Mouse (Mus musculus) retina, adult 2 months (tissue): Measurements from ENCODE around the gene Abl2.
"Not testable (repeated sequence)": the region's sequence is repeated elsewhere in the genome, so short reads cannot be mapped to it uniquely, and the experiment has no call there.

ENCODE experiments used
- DNase-seq: peaks from one replicate; pipeline ENCODE4 v3.0.0-alpha.2; 2012; ENCODE audit warnings: low read depth, low spot score

Abl2 gene

DNA sequence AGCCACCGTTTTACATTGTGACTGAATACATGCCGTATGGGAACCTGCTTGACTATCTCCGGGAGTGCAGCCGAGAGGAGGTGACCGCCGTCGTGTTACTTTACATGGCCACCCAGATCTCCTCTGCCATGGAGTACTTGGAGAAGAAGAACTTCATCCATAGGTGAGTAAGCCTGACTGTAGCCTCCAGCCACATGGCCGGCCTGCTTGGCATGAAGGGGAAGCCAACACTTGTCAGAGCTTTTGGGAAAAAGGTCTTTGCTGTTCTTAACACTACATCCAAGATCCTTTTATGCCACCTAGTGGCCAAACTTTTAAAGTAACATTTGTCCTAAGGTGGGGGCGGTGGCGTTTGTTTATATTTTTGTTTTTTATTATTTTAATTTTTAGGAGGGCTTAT is 74.5 kb downstream of the Abl2 start:
- peak; percentile 26 for DNase-seq

DNA sequence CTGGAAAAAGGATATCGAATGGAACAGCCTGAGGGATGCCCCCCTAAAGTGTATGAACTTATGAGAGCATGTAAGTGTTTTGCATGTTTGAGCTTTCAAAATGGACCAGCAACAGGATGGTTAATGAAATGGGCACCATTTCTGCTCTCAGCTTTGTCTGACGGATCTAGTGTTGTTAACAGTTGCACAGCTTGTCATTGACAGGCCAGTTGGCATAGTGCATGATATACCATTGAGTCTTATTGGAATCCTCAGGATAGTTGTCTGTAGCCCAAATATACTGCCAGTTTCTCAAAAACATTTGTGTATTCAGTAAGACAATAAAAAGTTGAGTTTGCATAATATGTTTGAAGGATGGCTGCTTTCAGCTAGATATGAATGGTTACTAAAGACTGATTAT is 76.6 kb downstream of the Abl2 start:
- DNase-seq, result no peak

DNA sequence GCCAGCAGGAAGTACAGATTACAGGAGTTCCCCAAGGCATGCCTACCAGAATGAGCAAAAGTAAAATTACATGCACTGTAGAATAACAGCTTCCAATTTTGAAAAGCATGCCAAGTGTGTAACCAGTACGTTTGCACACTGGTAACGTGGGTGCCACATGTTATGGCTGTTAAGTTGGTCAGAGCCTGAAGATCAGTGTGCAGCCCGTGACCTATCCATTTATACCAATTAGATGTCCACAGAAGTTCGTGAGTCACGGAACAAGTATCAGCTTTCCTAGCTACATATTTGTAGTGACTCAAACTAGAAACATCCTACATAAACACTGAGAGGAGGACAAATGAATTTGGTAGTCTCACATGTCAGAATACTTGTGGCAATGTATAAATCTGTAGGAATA is 80.9 kb downstream of the Abl2 start:
- no peak for DNase-seq

DNA sequence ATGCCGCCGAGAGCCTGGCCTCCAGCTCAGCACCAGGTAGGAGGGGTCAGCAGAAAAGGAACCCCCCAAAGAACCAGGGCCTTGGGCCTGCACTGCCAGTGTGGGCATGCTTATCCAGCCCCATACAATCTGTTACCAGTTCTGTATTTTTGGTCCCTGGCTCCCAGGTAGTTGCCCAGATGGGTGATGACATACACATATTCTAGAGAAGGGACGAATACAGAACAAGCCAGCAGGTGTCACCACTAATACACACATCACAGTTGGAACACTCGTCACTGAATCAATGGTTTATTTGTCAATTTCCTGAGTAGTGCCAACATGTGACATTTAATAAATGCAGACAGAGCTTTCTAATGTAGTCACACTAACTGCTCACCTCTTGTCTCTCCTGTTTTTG is 82.0 kb downstream of the Abl2 start:
- no peak for DNase-seq

DNA sequence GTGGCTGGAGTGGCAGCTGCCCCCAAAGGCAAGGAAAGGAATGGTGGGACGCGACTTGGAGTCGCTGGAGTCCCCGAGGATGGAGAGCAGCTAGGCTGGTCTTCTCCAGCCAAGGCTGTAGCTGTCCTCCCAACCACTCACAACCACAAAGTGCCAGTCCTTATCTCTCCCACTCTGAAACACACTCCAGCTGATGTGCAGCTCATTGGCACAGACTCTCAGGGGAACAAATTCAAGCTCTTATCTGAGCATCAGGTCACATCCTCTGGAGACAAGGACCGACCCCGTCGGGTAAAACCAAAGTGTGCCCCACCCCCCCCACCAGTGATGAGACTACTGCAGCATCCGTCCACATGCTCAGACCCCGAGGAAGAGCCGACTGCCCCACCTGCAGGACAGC is 83.2 kb downstream of the Abl2 start:
- no peak for DNase-seq

DNA sequence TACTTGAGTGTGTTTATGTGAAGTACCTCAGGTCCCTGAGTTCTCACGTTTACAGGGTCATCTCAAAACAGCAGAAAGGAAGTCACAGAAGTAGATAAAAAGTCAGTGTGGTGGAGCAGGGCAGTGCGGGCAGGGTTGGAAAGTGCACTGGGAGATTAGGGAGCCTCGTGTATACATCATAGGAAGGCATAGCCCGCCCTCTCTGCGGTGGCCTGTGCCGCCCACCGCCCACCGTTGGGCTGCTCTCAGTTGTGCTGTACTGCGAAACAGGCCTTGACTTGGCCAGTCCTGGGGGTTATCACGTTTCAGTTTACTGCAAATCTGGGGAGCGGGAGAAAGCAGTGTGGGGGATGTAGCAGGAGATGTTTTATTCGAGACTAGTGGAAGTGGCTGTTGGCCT is 84.2 kb downstream of the Abl2 start:
- no peak for DNase-seq

DNA sequence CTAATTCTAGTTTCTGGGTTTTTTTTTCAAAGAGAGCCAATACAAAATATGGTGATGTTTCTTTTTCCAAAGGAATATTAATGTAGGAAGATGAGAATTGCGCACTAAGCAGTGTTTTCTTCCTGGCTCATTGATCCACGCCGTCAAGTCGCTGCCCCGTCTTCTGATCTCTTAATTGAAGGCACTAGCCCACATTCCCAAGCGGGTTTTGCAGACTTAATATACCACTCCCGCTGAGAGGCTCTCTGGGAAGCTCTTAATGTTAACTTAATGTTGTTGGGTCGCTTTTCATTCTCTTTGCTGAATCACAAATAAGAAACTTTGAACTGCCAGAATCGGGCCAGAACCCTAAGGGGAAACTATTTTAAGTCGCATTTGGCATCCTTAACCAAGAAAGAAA is 85.5 kb downstream of the Abl2 start:
- DNase-seq, result no peak

DNA sequence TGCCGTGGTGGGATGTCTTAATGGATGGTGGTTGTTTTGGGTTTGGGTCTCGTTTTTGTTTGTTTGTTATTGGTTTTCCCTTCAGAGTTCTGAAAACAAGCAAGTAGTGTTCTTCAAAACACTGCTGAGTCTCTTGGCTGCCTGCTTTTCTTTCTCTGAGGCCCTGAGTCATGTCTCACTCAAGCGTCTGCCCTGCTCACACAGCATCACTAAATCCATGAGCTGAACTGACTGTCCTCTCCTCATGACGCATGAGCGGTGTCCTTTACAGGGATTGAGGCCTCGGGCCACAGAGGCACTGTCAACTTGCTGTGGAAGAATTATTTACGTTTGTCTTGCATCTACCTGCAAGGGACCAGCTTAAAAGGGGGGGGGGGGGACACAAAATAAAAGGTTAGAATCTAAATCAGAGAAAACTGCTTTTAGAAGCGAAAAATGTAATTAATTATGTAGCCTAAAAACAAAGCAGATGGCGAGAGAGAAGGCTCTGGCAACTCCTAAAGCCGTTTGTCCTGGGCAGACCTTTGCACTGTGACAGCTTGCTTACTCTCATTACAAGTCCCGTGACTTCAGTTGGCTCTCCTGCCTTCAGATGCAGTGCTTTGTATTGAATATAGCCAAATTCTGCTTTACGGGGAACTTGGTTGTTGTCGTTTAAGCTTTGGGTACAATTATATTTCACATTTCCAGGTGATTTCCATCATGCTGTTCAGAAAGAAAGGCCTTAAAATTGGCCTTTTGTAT is 86.4 kb downstream of the Abl2 start:
- peak; percentile 29 for DNase-seq

DNA sequence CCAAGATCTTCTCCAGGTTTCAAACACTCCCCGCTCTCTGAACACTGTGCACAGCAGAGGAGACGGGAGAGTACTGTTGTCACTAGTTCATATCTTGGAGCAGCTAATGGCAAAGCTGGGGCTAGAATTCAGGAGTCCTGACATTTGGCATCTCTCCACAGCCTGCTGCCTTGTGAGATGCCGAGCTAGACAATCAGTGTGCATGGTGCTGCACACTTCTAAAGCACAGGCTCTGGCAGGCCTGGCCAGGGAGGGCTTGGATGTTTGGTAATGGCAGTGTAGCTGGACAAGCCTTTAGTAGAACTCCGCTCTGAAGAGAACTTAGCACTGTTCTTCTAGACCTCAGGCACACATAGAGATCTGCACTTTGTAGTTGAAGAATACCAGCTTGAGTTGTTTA is 87.4 kb downstream of the Abl2 start:
- no peak for DNase-seq

DNA sequence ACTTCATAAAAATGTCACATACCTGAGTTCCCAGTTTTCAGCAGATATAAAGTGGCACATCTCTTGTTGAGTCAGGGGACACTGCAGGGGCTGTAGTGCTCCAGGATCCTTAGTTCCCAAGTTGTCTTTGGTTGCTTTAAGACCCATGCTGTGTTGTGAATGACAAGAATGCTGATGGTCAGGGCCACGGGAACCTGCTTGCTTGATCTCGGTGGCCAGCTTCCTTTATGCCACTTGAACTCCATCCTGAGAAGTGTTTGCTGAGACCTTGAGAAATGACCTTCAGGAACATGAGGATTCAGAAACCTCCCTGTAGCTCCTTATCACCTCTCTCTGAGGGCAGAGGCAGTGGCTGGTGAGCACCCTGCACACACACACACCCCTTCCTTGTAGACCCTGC is 90.1 kb downstream of the Abl2 start:
- DNase-seq, result no peak

DNA sequence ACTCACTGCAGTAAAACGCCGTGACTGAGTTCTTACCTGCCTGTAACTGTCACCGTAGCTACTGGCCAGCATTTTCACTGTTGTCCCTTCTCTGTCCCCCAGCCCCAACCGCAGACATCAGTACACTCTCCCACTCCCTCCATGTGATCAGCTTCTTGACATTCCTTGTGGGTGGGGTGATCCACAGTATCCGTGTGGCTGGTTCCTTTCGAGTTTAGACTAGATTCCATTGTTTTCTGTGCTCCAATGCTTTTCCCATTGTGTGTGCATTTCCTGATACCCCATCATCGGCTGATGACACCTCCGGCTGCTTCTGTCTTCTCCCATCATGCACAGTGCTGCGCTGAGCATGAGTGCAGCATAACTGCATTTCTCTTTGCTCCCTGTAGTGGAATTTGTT is 92.0 kb downstream of the Abl2 start:
- DNase-seq, result no peak

DNA sequence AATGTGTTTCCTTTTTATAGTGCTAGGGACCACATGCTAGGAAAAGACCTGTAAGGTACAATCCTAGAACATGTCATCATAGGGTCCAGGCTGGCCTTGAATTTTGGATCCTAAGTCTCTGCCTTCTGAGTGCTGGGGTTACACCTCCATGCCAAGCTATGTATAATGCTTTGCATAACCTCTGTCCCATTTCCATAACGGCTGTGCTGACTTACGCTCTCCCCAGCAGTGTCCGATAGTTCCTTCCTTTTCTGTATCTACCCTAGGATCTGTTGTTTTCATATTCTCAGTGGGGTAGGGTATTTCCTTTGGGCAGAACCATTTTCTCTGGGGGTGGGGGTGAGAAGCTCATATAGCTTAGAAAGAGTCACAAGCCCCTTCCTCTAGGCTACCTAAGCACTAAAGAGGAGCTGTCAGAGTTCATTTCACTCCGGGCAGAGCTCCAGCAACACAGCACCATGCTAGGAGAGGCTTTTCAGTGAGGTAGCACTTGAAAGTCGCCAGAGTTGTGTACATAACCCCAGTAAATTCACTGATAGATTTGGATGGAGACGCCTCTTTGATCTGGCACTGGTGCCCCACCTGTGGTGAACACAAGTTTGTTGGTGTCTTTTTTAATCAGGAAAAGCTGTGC is 93.7 kb downstream of the Abl2 start:
- DNase-seq, result no peak

DNA sequence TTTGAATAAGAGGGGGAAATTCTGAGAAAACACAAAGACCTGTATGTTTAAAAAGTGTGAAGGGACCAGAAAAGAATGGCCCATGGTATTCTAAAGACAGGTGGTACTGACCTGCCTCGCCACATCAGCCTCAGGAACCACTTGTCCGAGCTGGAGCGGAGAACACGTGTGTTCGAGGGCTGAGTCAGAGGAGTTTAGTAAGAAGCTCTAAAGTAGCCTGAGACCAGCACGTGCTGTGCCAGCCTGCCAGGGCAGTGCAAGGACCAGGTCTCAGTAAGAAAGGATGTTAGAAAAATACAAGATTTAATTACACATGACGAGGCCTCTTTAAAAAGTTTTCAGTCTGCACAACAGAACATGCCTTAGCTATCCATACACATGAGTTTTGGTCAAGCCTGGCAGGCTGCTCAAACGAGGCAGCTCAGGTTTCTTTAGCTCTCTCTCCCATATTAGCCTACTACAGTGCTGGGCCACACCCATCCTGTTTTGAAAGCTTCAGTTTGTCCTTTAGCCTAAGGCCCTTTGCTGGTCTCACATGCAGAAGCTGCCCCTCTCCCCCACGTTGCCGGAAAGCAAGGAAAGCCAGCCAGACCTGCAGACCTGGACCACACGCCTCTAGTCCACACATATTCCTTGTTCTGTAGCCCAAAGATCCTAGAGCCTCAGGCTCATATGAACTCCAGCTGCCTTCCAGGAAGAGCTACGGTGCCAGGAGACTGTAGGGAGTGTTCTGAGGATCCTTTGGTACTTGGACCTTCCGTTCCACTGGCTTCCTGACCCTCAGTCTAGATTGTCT is 96.3 kb downstream of the Abl2 start:
- no peak for DNase-seq

DNA sequence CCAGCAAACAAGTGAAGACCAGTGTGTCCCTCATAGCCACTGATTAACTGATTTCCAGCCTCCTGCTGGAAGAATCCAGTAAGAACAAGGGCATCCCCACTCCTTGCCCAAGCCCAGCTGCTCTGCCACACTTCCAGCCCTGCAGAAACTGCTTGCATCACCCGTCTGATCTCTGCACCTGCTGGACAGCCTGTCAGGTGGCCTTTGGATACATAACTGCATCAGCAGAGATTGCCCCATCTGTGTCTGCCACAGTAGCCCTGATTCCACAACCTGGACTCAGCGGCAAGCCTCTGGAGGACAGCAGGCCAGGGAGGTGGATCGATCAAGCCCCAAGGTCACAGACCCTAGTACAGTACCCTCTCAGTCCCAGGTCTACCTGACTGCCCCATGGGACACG is 98.9 kb downstream of the Abl2 start:
- DNase-seq, result no peak

DNA sequence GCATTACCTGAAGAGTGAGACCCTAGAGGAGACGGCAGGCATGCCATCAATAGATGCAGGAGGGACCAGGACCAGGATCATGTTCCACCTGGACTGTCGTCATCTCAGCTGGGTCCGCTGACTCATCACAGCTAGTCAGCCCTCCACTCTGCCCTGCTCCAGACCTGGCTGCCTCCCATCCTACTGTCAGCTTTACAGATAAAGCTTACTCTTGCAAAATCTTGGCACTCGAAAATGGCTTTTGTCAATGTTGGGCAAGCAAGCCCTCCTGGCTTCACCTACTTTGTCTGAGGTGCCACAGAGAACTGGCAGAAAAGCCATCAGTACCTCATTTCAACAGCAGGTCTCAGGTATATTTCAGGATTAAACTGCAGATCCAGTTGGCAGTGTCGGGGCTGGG is 100.1 kb downstream of the Abl2 start:
- DNase-seq, result no peak

DNA sequence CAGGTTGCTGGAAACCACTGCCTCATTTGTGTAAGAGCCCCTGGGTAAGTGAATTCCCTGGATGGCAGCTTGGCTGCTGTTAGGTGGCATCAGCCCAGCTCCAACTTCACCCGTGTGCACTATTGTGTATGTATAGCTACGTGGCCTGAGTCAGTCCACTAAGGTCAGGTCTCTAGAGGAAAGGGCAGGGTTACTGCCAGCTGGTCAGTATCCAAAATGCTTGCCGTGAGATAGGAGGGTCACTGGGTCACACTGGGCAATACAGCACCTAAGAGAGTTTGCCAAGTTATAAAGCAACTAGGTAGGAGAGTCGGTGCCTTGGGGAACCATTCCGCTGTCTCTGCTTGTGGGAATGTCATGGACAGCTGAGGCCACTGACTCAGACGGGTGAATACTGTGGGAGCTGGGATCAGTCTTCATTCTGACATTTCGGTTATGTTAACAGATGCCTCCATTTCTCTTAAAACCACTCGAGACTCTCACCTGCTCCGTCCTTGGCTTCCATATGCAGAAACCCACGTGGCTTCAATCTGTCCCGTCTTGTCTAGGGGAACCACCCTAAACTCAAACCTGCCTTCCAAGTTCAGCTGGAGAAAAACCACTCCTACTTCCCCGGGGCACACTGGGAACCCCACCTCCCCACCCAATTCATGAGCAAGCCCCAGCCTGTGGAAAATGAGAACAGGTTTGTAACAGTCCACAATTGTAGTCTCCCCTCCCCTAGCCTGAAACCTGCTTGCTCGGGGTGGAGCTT is 101.5 kb downstream of the Abl2 start:
- DNase-seq, result no peak

DNA sequence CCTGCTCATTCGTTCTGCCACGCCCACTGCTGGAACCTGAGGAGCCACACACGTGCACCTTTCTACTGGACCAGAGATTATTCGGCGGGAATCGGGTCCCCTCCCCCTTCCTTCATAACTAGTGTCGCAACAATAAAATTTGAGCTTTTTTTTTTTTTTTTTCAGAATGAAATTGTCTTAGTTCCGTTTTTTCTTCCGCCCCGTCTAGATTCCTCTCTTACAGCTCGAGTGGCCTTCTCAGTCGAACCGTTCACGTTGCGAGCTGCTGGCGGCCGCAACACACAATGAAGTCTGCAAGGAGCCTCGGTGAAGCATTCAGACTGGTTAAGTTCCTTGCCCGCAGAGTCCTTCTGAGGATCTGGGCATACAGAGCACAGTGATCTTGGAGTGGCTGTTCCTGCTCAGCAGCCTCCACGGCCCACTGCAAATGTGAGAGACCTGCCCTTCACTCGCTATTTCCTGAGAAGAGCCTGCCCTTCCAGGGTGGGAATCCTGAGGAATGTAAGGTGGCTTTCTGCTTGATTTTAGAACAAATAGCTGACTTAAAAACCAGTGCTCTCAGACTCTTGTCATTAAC is 102.2 kb downstream of the Abl2 start:
- not testable (repeated sequence) for DNase-seq

DNA sequence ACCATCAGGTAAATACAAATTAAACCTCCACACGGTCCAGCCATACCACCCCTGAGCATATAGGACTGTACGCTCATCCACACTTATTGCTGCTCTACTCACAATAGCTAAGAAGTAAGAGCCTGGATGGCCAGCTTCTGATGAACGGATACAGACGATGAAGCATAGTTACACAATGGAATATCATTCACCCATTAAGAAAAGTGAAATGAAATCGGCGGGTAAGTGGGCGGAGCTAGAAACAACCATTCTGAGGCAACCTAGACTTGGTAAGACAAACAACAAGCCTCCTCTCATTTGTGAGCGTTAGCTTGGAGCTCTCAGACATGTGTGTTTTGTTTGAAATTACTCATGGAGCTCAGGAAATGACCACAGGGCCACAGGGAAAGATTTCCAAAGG is 107.2 kb downstream of the Abl2 start:
- DNase-seq, result no peak

DNA sequence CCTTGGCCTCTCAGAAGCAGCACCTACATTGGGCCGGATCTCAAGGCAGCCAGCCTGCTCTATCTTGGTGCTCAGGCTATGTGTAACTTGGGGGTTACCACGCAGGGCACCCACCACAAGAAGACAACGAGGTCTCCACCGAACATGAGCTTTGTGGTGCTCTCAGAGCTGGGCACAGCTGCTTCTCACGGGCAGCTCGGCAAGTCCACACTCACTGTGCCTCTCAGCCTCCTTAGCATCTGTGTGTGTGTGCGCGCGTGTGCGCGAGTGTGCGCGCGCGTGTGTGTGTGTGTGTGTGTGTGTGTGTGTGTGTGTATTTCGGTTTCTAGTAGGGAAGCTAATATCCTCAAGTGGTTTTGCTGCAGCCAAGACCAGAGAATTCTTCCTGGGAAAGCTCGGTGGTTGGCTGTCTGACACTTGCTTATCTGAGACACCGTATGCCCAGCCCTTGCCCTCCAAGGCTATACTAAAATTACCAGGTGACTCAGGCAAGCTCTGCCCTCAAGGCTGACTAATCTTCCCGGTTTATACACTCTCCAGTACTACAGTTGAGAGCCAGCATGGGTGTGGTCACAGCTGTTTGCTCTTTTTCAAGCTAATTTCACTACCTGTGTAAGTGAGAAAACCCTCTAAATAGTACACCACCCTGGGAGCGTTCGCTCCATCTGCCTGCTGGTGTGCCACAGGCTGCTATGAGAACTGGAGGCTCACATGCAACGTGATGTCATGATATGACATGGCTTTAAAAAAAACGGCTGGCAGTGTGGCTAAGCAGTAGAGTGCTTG is 108.7 kb downstream of the Abl2 start:
- no peak for DNase-seq

DNA sequence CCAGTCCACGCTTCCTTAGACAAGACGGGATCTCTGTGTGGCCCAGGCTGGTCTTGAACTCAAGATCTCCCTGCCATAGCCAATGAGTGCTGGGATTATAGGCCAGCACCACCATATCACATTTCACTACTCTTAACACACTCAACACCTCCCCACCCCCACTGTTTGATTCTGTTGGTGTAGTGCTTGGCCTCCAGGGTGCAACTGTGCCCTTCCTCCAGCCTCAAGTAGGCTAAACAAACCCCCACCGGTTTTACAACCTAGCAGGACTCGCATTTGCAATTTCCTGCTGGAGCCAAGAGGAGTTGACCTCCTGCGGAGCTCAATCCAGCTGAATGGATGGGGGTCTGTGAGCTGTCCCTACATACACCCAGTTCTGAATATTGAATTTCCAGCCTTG is 110.0 kb downstream of the Abl2 start:
- DNase-seq, result no peak
